Mouse (Mus musculus): Measurements from ENCODE around the gene Rbm48.
A peak's percentile ranks its signal among the peaks of the same experiment; 100 is the strongest.
"Not testable (repeated sequence)": the region's sequence is repeated elsewhere in the genome, so short reads cannot be mapped to it uniquely, and the experiment has no call there.

Rbm48 gene

DNA sequence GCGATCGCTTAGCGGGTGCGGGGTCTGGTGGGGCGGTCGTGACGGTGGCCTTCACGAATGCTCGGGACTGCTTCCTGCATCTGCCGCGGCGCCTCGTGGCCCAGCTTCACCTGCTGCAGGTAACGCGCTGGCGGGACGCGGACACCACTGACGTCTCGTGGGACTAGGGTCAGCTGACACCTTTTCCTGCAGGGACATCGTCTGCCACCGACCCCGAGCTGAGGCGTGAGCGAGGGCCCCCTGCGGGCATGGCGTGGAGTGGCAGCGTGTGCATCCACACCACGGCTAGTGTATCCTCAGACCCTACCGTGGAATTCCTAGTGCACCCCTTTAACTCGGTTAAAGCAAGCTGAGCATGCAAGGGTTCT is at the start of gene Rbm48:
Gene Rbm48, minus strand, starts transcription at position 187 of the 368 bp plus-strand sequence.
- DNase-seq (ENCODE audit: inconsistent age in 2 of 2, low spot score in 1 of 2) = peak; percentile 88 to 94

- DNase-seq (ENCODE audit: inconsistent age in 2 of 2, low spot score in 1 of 2) = peak in 1 of 2 experiments; percentile 39
Measured at GRCm38 (mm10) chr5:3645326-3645725, 48.9 kb upstream of the Rbm48 start.

- peak in 1 of 2 experiments; percentile 66 for DNase-seq (ENCODE audit: inconsistent age in 2 of 2, low spot score in 1 of 2)
Measured at GRCm38 (mm10) chr5:3644621-3645020, 48.2 kb upstream of the Rbm48 start.

GRCm38 (mm10) chr5:3635286-3635685 is 38.9 kb upstream of the Rbm48 start:
- DNase-seq (ENCODE audit: inconsistent age in 2 of 2, low spot score in 1 of 2) = no peak

DNA sequence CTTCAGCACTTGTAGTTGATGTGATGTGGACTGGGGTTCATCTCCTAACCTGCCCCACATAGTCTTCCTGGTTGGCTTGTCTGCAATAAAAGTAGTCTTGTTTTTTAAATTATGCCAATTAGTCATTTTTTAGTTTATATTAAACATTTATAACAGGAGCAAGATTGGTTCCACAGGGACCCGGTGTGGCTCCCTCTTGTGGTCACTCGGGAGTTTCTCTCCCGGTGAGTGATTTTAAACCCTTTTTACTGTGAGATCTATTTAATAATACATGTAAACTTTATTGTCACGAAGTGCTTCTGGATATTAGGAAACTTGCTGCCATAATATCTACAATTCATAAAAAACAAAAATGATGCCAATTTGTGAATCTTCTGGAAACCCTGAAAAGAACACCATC is 37.6 kb upstream of the Rbm48 start:
- DNase-seq (ENCODE audit: inconsistent age in 2 of 2, low spot score in 1 of 2) = no peak

DNA sequence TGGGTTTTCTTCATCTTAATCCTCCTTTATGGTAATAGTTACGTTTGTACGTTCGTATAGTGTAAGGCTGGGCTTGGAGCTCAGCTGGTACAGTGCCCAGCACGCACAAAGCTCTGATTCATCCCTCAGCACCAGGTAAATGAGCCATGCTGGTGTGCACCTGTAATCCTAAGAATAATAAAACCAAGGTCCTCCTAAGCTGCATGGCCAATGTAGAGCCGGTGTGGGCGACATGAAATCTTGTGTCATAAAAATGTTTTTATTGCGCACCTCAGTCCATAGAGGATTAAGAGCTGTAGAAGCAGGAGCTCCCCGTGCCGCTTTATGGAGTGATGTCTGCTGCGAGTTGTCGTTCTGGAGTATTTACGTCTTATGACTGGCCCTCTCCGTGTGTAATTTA is 36.9 kb upstream of the Rbm48 start:
- DNase-seq (ENCODE audit: inconsistent age in 2 of 2, low spot score in 1 of 2) = no peak

GRCm38 (mm10) chr5:3632285-3632684 is 35.9 kb upstream of the Rbm48 start:
- DNase-seq (ENCODE audit: inconsistent age in 2 of 2, low spot score in 1 of 2) = no peak

GRCm38 (mm10) chr5:3631512-3632271 is 35.3 kb upstream of the Rbm48 start:
- DNase-seq (ENCODE audit: inconsistent age in 2 of 2, low spot score in 1 of 2) = no peak

GRCm38 (mm10) chr5:3630055-3630454 is 33.7 kb upstream of the Rbm48 start:
- no peak for DNase-seq (ENCODE audit: inconsistent age in 2 of 2, low spot score in 1 of 2)

DNA sequence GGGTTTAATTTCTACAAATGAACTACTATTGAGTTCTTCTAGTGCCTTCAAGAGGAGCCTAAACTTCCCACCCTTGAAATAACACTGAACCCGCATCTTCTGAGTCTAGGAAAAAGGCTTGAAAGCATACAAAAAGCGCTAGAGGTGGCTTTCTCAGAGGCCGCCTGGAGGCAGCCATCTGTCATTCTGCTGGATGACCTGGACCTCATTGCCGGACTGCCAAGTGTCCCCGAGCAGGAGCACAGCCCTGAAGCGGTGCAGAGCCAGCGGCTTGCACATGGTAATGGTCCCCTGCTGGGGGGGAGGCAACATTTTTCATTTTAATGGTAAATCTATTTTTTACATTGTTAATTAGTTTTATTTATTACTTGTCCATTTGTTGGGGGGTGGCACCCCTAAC is 24.1 kb upstream of the Rbm48 start:
- no peak for DNase-seq (ENCODE audit: inconsistent age in 2 of 2, low spot score in 1 of 2)

GRCm38 (mm10) chr5:3611835-3612234 is 15.4 kb upstream of the Rbm48 start:
- DNase-seq (ENCODE audit: inconsistent age in 2 of 2, low spot score in 1 of 2) = not testable (repeated sequence)

DNA sequence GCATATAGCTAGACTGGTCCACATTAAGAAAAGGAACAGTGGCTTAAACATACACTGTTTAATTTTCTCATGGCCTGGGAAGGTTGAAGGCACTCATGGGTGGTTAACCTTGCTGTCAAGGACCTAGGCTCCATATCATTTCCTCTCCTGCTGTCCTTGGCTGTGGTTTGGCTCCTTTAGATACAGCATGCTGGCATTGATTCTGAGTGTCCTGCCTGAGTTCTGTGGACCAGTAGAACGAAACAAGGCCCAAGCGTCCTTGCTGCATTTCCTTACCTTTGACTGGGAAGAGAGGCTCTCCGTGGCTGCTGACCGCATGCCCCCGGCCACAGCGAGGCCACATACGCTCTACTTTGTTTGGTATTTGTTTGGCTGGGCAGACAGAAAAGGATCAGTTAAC is 12.9 kb upstream of the Rbm48 start:
- DNase-seq (ENCODE audit: inconsistent age in 2 of 2, low spot score in 1 of 2) = peak; percentile 30 to 72

DNA sequence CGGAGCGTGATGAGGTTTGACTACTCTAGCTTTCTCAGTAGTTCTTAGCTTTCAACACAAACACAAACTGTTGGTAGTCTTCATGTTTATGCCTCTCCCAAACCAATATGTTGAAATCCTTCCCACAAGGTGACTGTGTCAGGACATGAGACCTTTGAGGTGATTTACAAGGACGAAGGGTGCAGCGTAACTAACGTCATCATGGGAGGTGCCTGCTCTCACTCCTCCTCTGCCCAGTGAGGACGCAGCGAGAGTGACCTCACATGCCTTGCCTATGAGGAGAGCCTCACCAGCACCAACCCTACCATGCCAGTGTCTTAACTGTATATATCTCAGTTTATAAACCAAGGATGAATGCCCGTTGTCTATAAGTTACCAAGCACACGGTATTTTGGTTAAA is 10.7 kb upstream of the Rbm48 start:
- DNase-seq (ENCODE audit: inconsistent age in 2 of 2, low spot score in 1 of 2) = peak in 1 of 2 experiments; percentile 70

DNA sequence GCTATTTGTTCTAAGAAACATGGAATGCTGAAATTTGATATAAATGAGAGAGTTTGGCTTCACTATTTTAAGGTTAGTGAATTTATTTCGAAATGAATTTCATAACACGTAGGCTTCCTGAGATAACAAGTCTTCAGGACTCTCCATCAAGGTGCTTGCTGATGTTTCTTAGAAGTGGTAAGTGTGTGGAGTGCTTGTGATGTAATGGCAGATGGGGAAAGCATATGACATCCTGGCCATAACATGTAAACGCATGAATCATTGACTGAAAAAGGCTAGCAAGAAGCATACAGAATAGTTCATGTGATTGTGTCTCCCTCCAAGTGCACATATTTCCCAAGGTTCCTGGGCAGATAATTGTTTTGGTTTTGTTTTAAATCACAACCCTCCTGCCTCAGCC is 4.4 kb upstream of the Rbm48 start:
- no peak for DNase-seq (ENCODE audit: inconsistent age in 2 of 2, low spot score in 1 of 2)

DNA sequence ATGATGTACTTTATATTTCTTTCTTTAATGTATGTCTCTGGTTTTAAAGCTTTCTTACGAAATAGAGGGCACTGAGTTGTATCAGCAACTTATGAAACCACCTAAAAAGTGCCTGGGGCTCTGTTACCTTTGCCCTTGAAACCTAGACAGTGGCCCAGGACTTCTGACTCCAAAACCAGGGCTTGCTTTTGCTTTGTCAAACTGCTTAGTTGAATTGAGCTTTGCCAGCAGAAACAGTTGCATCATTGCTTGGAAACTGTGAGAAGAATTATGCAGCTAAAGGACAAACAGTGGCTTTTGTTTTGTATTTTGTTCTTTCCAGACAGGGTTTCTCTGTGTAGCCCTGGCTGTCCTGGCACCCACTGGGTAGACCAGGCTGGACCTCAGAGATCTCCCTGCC is 3.9 kb upstream of the Rbm48 start:
- peak in 1 of 2 experiments; percentile 69 for DNase-seq (ENCODE audit: inconsistent age in 2 of 2, low spot score in 1 of 2)

- DNase-seq (ENCODE audit: inconsistent age in 2 of 2, low spot score in 1 of 2) = no peak
Measured at GRCm38 (mm10) chr5:3598766-3599165, 2.4 kb upstream of the Rbm48 start.

GRCm38 (mm10) chr5:3597171-3597570 is 786 bp upstream of the Rbm48 start:
- DNase-seq (ENCODE audit: inconsistent age in 2 of 2, low spot score in 1 of 2) = no peak

GRCm38 (mm10) chr5:3595693-3596398 is 539 bp downstream of the Rbm48 start, which contains the start of gene Pex1:
Gene Pex1, plus strand, starts transcription at chr5:3596066.
- DNase-seq (ENCODE audit: inconsistent age in 2 of 2, low spot score in 1 of 2) = peak; percentile 96 to 98

GRCm38 (mm10) chr5:3579066-3579465 is 17.3 kb downstream of the Rbm48 start:
- no peak for DNase-seq (ENCODE audit: inconsistent age in 2 of 2, low spot score in 1 of 2)

GRCm38 (mm10) chr5:3577939-3578338 is 18.4 kb downstream of the Rbm48 start:
- no peak for DNase-seq (ENCODE audit: inconsistent age in 2 of 2, low spot score in 1 of 2)

- no peak for DNase-seq (ENCODE audit: inconsistent age in 2 of 2, low spot score in 1 of 2)
Measured at GRCm38 (mm10) chr5:3574825-3575224, 21.6 kb downstream of the Rbm48 start.

DNA sequence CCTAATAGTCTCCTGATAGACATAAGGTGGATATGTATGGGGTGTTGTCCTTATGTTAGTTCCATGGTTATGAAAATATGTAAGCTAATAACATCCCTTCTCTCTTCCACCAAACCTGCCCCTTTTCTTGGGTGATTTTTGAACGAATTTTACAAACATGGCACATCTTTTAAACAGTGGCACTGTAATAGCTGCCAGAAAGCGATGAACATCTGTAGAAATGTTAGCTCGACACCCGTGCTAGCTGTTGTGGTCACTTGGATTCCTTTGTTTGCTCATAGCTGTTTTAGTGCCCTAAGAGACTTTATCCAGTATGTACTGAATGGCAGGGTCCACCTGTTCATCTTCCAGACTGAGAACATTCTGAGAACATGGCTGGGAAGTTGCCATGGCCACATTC is 25.1 kb downstream of the Rbm48 start, which contains the start of gene 1700109H08Rik:
Gene 1700109H08Rik, plus strand, starts transcription at position 301 of the 400 bp plus-strand sequence.
- no peak for DNase-seq (ENCODE audit: inconsistent age in 2 of 2, low spot score in 1 of 2)

All from adrenal gland, adult (tissue).